8 mouse cellular contexts compared by ENCODE assay signal in the genomic region with DNA sequence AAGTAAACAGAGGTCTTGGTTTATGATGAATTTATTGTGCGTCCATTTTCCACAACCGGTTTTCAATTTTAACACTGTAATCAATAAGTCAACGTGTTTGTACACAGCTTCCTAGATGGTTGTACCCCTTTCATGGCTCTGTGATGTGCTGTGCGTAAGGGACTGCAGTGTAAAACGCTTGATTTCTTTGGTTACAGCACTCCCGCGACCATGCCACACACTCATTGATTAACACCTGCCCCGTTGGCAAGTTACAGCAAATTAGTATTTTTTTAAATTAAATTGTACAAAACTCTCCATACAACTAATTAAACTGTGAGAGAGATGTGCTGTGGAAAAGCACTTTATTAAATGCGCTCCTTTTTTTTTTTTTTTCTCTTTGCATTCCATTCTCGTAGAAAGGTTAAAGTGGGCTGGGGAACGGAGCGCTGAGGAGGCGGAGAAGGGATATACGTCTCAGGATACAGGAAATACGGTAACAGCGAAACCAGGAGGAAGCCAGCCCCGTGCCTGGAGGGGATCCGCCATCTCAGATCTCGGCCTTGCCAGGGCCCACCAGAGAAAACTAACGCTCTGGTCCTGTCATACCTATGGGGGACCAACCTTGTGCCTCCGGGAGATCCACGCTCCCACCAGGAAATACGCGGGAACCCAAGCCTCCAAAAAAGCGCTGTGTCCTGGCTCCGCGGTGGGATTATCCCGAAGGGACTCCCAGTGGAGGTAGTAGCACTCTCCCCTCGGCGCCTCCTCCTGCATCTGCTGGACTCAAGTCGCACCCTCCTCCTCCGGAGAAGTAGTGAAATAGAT. TPM values are rescaled to one million over a fixed set of nuclear protein-coding genes. Genes with fewer than 3 reads are reported as not detected.
DNase-seq lines count a peak whose midpoint lies in the region; ATAC-seq and TF ChIP-seq lines count a peak whose summit lies in the region.

A gene (plus strand): TSS at position 481 of the 807 bp plus-strand sequence.

- H3K4me3 ChIP-seq in G1E (ENCODE audit: low read depth, low read length), result peak within 1 kb of the TSS; percentile 73
- peak within 1 kb of the TSS; percentile 57 for H3K4me3 ChIP-seq in forebrain, embryonic 16.5 days (replicated peaks; ENCODE audit: low read length)
- H3K4me3 ChIP-seq in liver, embryonic 15.5 days (replicated peaks), result peak within 1 kb of the TSS; percentile 62
- peak within 1 kb of the TSS; percentile 63 for H3K4me3 ChIP-seq in stomach, embryonic 16.5 days (replicated peaks; ENCODE audit: low read length)

- H3K27me3 ChIP-seq in G1E (ENCODE audit: insufficient read depth, low read length), result no peaks in the 10 kb centered on the region
- H3K27me3 ChIP-seq in forebrain, embryonic 16.5 days (replicated peaks; ENCODE audit: control insufficient read depth, insufficient read depth, low read length), result no peaks in the 10 kb centered on the region
- H3K27me3 ChIP-seq in liver, embryonic 15.5 days, result no peaks in the 10 kb centered on the region
- no peaks in the 10 kb centered on the region for H3K27me3 ChIP-seq in stomach, embryonic 16.5 days (ENCODE audit: control insufficient read depth, insufficient read depth, low read length)

- peaks cover 6% of the 10 kb centered on the region; the same call in 1 of the 2 replicates for H3K4me1 ChIP-seq in G1E (ENCODE audit: insufficient read depth, low read depth, low read length)
- no peaks in the 10 kb centered on the region for H3K4me1 ChIP-seq in forebrain, embryonic 16.5 days (replicated peaks; ENCODE audit: control insufficient read depth, insufficient read depth, low read length)
- H3K4me1 ChIP-seq in liver, embryonic 15.5 days (replicated peaks), result no peaks in the 10 kb centered on the region
- no peaks in the 10 kb centered on the region for H3K4me1 ChIP-seq in stomach, embryonic 16.5 days (ENCODE audit: control insufficient read depth, insufficient read depth, low read length)

- intact Hi-C loops in heart, postnatal 14 days (cut with DNase I), result loop anchor here (5.0 to 10.0 kb wide), 2 partner anchors 219 to 336 kb away; no protein-coding TSS in a partner anchor

- peaks cover 8% of the 10 kb centered on the region for H3K36me3 ChIP-seq in G1E (replicated peaks)
- no peaks in the 10 kb centered on the region for H3K36me3 ChIP-seq in forebrain, embryonic 16.5 days (ENCODE audit: control insufficient read depth, insufficient read depth)
- H3K36me3 ChIP-seq in liver, embryonic 15.5 days (replicated peaks), result no peaks in the 10 kb centered on the region
- no peaks in the 10 kb centered on the region for H3K36me3 ChIP-seq in stomach, embryonic 16.5 days (ENCODE audit: control insufficient read depth, insufficient read depth, low read length)

- H3K4me2 ChIP-seq in forebrain, embryonic 16.5 days (ENCODE audit: low read length), result peak within 1 kb of the TSS; percentile 54
- peak within 1 kb of the TSS; percentile 59 for H3K4me2 ChIP-seq in liver, embryonic 15.5 days
- peak within 1 kb of the TSS; percentile 57 for H3K4me2 ChIP-seq in stomach, embryonic 16.5 days (ENCODE audit: low read depth, low read length)

- no peak for TF ChIP-seq CTCF in G1E (IDR thresholded peaks at IDR 0.05; ENCODE audit: low read depth, low read length)

- WGBS in forebrain, embryonic 16.5 days, result 16% methylated on average over 32 of the region's 32 CpGs
- 14% methylated on average over 32 of the region's 32 CpGs for WGBS in large intestine, adult 2 months
- WGBS in liver, embryonic 15.5 days (ENCODE audit: insufficient replicate concordance), result 10% methylated on average over 32 of the region's 32 CpGs
- WGBS in stomach, embryonic 16.5 days, result 10% methylated on average over 32 of the region's 32 CpGs

- ATAC-seq in G1E (ENCODE audit: extremely low read depth, insufficient number of reproducible peaks, low FRiP score, poor library complexity, severe bottlenecking), result peak; percentile 93
- peak; percentile 93 for ATAC-seq in forebrain, embryonic 16.5 days
- ATAC-seq in liver, embryonic 15.5 days (ENCODE audit: insufficient read depth), result peak; percentile 68
- peak; percentile 92; the same call in 1 of the 2 replicates for ATAC-seq in stomach, embryonic 16.5 days (ENCODE audit: insufficient read depth, low FRiP score)

- DNase-seq in G1E (ENCODE audit: low spot score), result peak; percentile 15
- DNase-seq in cerebellum, adult 11-12 months, result peak; percentile 54
- DNase-seq in heart, postnatal 14 days, result peak; percentile 36 to 40
- DNase-seq in large intestine, adult 2 months (ENCODE audit: low read depth, low spot score), result no peak
- peak; percentile 57 for DNase-seq in neural tube, embryonic 10.5 days (ENCODE audit: extremely low spot score, low spot score)

- peak within 1 kb of the TSS; percentile 84 for H3K27ac ChIP-seq in forebrain, embryonic 16.5 days (ENCODE audit: low read length)
- no peak within 1 kb of the TSS for H3K27ac ChIP-seq in liver, embryonic 15.5 days (replicated peaks)
- peak within 1 kb of the TSS; percentile 82 for H3K27ac ChIP-seq in stomach, embryonic 16.5 days (ENCODE audit: low read length)

- peak within 1 kb of the TSS; percentile 70 for H3K9ac ChIP-seq in forebrain, embryonic 16.5 days (replicated peaks; ENCODE audit: low read depth, low read length)
- H3K9ac ChIP-seq in liver, embryonic 15.5 days, result peak within 1 kb of the TSS; percentile 51
- peak within 1 kb of the TSS; percentile 81 for H3K9ac ChIP-seq in stomach, embryonic 16.5 days (ENCODE audit: low read length)

- H3K9me3 ChIP-seq in G1E (replicated peaks), result no peaks in the 10 kb centered on the region
- H3K9me3 ChIP-seq in forebrain, embryonic 16.5 days (ENCODE audit: control insufficient read depth, low read length), result no peaks in the 10 kb centered on the region
- no peaks in the 10 kb centered on the region for H3K9me3 ChIP-seq in liver, embryonic 15.5 days (replicated peaks)
- no peaks in the 10 kb centered on the region for H3K9me3 ChIP-seq in stomach, embryonic 16.5 days (replicated peaks; ENCODE audit: control insufficient read depth, low read length)

RNA-seq across cellular contexts. Expression of the gene that starts here (rescaled TPM):
- total RNA-seq in G1E (2014; fragmentation: Nextera tagmentation) (81.5 and 97.5 TPM in 2 replicates), G1E (2017) (44.7 and 89.1 TPM in 2 replicates)
- 52.5 and 59.2 TPM in 2 replicates for polyA plus RNA-seq in G1E (2012)
- polyA plus RNA-seq in forebrain, embryonic 16.5 days (2015; fragmentation: Nextera tagmentation; extraction: Ambion mirVana), result 97.4 and 113 TPM in 2 replicates
- 10 to 100 TPM; 24.5 to 24.7 TPM for total RNA-seq in heart, postnatal 14 days (2021)
- polyA plus RNA-seq in large intestine, adult 2 months (2012; rRNA removed), result 20.5 and 20.8 TPM in 2 replicates
- polyA plus RNA-seq in liver, embryonic 15.5 days (2015; fragmentation: Nextera tagmentation; extraction: Ambion mirVana), result 17.3 and 17.6 TPM in 2 replicates
- polyA plus RNA-seq in stomach, embryonic 16.5 days (2015; fragmentation: Nextera tagmentation; extraction: Ambion mirVana), result 86.8 and 93.7 TPM in 2 replicates
